Mouse (Mus musculus) hindbrain, embryonic 16.5 days (tissue): ENCODE data around the gene Mast4. TPM values are rescaled to one million over a fixed set of nuclear protein-coding genes. Genes with fewer than 3 reads are reported as not detected.

Experiments used
- ATAC-seq: fragments of 200-750 bp; cut with Nextera tagmentation; 2 replicates; pipeline ENCODE4 v1.8.0; 2017; ENCODE audit warnings: moderate TSS enrichment, moderate library complexity
- H3K27ac ChIP-seq: fragments of 300-500 bp; sonication (generic); 2 replicates; pipeline ENCODE4 v1.5.1; 2014; ENCODE audit warnings: low read depth, mild to moderate bottlenecking, control low read depth, low read length, moderate library complexity
- H3K27me3 ChIP-seq: fragments of 300-500 bp; sonication (generic); replicated peaks from 2 replicates; pipeline ENCODE4 v1.6.1; 2014; ENCODE audit warnings: low read length; ENCODE audit not compliant: control insufficient read depth, insufficient read depth
- H3K36me3 ChIP-seq: fragments of 300-500 bp; sonication (generic); 2 replicates; pipeline ENCODE4 v1.6.1; 2014; ENCODE audit warnings: mild to moderate bottlenecking, low read length, moderate library complexity, mixed read lengths; ENCODE audit not compliant: control insufficient read depth, insufficient read depth
- H3K4me1 ChIP-seq: fragments of 300-500 bp; sonication (generic); 2 replicates; pipeline ENCODE4 v1.6.1; 2014; ENCODE audit warnings: low read depth, low read length; ENCODE audit not compliant: control insufficient read depth, insufficient read depth
- H3K4me2 ChIP-seq: fragments of 300-500 bp; sonication (generic); 2 replicates; pipeline ENCODE4 v1.6.1; 2014; ENCODE audit warnings: mild to moderate bottlenecking, low read length, control low read depth, moderate library complexity
- H3K4me3 ChIP-seq: fragments of 300-500 bp; sonication (generic); 2 replicates; pipeline ENCODE4 v1.5.1; 2014; ENCODE audit warnings: mild to moderate bottlenecking, low read length, control low read depth, moderate library complexity
- H3K9ac ChIP-seq: fragments of 300-500 bp; sonication (generic); 2 replicates; pipeline ENCODE4 v1.6.1; 2014; ENCODE audit warnings: low read depth, mild to moderate bottlenecking, control low read depth, low read length, moderate library complexity
- H3K9me3 ChIP-seq: fragments of 300-500 bp; sonication (generic); 2 replicates; pipeline ENCODE4 v1.6.1; 2014; ENCODE audit warnings: mild to moderate bottlenecking, low read length, moderate library complexity; ENCODE audit not compliant: control insufficient read depth
- WGBS: fragments of 180-500 bp; shearing (Covaris S2); extraction: QIAGEN DNeasy Blood & Tissue Kit; methylation state at CpG from one replicate; pipeline ENCODE4 v1.1.7; 2014; 5-methylcytosine and 5-hydroxymethylcytosine counted together
- polyA plus RNA-seq: library from polyadenylated mRNA; unstranded; fragments of >200 nt; fragmentation: Nextera tagmentation; extraction: Ambion mirVana; gene quantifications from 2 replicates; pipeline ENCODE4 v1.2.1, GENCODE M21; 2015

Gene Mast4
- polyA plus RNA-seq, 1 experiment from 2014 or later = 24.6 TPM

DNA sequence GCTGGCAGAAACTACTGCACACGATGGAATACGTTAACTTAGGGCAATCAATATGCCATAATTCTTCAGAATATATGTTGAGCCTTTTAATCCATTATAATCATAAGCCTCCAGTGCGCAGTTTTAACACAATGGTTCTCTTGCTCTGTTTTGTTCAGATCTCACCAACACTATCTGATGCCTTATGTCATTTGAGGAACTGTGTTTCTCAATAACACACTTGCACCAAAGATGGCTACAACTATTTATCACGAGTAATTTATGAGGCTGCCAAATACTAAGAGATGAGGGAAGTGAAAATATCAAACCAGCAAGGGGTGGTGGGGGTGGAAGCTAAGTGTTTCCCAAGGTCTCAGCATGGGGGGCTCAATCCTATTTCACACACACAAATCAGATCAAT lies 448.1 kb downstream of the Mast4 start:
- H3K4me3 ChIP-seq = no peak overlapping the region
- no peak overlapping the region for H3K27ac ChIP-seq
- no peak overlapping the region for H3K4me2 ChIP-seq
- no peaks in the 10 kb centered on the region for H3K27me3 ChIP-seq
- H3K36me3 ChIP-seq = no peaks in the 10 kb centered on the region
- no peak overlapping the region for H3K9ac ChIP-seq
- H3K4me1 ChIP-seq = no peaks in the 10 kb centered on the region
- WGBS = 81% methylated on average over 4 of the region's 4 CpGs
- H3K9me3 ChIP-seq = no peaks in the 10 kb centered on the region
- no peak for ATAC-seq

DNA sequence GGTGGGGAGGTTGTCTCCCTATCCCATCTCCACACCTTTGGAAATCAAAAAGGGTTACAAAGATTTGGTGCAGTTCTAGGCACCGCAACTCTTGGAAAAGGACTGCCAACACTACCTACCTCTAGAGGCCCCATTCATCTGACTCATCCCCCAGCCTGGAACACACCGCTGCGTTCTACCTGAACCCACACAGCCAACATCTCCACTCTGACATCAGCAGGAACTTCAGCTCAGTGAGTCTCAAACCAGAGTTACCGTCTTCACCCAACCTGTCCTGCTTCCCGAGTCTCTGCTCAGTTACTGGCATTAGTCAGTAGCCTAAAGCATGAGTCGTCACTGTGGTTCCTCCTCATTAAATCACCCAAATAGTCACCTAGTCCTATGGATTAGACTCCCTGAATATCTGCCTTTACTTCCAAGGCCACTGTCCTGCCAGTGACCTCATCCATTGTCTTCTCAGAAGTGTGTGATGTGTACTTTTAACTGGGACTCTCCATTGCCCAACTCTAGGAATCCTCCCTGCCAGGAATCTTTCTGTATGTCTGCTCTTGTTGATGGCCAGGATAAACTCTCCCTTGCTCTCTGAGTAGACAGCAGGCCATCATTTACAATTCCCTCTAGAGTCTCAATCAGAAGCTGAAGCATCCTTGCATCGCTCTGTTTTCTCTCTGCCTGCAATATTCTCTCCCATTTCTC lies 453.8 kb downstream of the Mast4 start:
- Histone ChIP-seq H3K4me2 (no peak overlapping the region), H3K27ac (no peak overlapping the region), H3K27me3 (no peaks in the 10 kb centered on the region), H3K9me3 (no peaks in the 10 kb centered on the region), H3K4me3 (no peak overlapping the region), H3K36me3 (no peaks in the 10 kb centered on the region), H3K4me1 (no peaks in the 10 kb centered on the region; the same call in 1 of the 2 replicates), H3K9ac (no peak overlapping the region)
- no peak for ATAC-seq
- 95% methylated on average over 7 of the region's 7 CpGs for WGBS

DNA sequence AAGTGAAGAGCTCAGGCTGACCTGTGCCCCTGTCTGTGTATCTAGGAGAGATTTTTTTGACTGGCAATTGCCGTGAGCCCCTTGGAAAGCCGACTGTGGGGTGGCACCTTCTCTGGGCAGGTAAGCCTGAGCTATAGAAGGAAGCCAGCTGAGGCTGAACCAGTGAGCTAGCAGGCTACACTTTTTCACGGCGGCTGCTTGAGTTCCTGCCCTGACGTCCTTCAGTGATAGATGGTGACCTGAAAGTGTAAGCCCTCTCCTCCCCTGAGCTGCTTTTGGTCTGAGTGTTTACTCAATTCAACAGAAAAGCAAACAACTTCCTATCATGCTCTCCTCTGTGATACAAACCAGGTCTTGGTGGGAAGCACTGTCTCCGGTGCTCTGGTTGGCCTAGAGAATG lies 455.7 kb downstream of the Mast4 start:
- WGBS = 81% methylated on average over 6 of the region's 6 CpGs
- H3K27me3 ChIP-seq = no peaks in the 10 kb centered on the region
- no peak overlapping the region for H3K9ac ChIP-seq

DNA sequence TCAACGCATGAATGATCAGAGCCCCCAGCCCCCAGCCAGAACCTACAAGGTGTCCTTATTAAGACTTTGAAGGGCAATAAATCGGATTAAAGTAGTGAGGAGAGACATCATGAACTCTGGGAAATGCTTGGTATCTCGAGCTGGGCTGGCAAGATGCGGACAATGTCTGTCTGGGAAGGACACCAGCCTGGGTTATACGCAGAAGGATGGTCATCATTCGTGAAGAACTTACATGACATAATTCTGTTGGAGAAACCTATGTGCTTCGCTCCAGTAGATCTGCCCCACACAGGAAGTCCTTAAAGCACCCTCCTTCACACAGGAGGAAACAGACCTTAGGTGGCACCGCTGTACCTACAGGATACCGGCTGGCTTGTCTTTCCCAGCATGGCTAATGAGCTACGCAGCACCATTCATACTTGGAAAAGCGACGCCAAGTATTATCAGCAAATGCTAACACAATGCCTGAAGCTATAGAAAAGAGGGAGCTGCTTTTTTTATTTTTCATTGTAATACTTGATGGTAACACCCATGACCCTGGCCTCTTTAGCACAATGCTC lies 456.5 kb downstream of the Mast4 start:
- H3K36me3 ChIP-seq = no peaks in the 10 kb centered on the region
- H3K27me3 ChIP-seq = no peaks in the 10 kb centered on the region
- WGBS = 78% methylated on average over 12 of the region's 12 CpGs
- no peak overlapping the region for H3K9ac ChIP-seq
- no peaks in the 10 kb centered on the region for H3K9me3 ChIP-seq
- ATAC-seq = 0 out of 2 replicates have a peak, but pooled peaks have one; percentile 21
- H3K4me3 ChIP-seq = no peak overlapping the region
- peaks cover 4% of the 10 kb centered on the region; the same call in 1 of the 2 replicates for H3K4me1 ChIP-seq
- no peak overlapping the region for H3K4me2 ChIP-seq
- H3K27ac ChIP-seq = no peak overlapping the region

More for the DNA sequence above, 455.7 kb downstream of the Mast4 start:
- Histone ChIP-seq H3K27ac (no peak overlapping the region), H3K9me3 (no peaks in the 10 kb centered on the region), H3K36me3 (no peaks in the 10 kb centered on the region), H3K4me3 (no peak overlapping the region), H3K4me1 (peaks cover 4% of the 10 kb centered on the region; the same call in 1 of the 2 replicates), H3K4me2 (no peak overlapping the region)
- ATAC-seq = no peak

DNA sequence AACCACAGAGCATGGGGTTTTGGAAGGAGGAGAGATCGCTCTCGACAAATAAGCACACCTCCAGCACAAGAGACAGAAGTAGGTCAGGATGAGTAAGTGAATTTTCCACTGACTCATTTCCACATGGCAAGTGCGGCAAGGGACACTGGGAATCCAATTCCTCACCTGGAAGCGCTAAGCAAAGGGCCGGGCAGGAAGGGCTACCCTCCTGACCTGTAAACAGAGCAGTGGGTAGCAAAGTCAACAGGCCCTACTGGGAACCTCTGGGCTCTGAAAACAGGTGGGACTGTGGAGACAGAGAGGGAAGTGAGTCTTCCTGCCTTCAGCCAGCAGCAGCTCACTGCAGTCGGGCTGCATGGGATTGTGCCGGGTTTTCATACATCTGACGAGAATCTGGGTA lies 457.1 kb downstream of the Mast4 start:
- Histone ChIP-seq H3K9ac (no peak overlapping the region), H3K4me2 (no peak overlapping the region), H3K36me3 (no peaks in the 10 kb centered on the region), H3K27ac (no peak overlapping the region), H3K4me1 (peaks cover 4% of the 10 kb centered on the region; the same call in 1 of the 2 replicates), H3K27me3 (no peaks in the 10 kb centered on the region), H3K4me3 (no peak overlapping the region), H3K9me3 (no peaks in the 10 kb centered on the region)
- ATAC-seq = no peak
- 80% methylated on average over 8 of the region's 8 CpGs for WGBS

DNA sequence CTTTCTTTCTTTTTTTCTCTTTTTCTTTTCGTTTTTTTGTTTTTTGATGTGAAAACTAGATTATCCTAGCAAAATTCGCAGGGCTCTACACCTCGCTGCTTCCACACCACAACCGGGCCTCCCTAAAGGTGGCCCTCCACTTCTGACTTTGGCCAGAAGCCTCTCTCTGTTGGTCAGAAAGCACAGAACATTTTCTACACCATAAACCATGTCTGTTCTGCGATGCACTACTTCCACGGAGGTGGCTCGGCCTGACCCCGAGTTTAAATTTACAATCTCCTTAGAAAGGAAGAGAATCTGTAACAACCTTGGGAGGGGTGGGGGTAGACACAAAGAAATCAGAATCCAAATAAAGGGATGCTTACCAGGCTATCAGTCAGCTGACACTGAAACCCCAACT lies 458.8 kb downstream of the Mast4 start:
- Histone ChIP-seq H3K4me1 (peaks cover 4% of the 10 kb centered on the region; the same call in 1 of the 2 replicates), H3K9me3 (no peaks in the 10 kb centered on the region), H3K4me3 (no peak overlapping the region), H3K27me3 (no peaks in the 10 kb centered on the region), H3K4me2 (no peak overlapping the region), H3K27ac (no peak overlapping the region), H3K36me3 (no peaks in the 10 kb centered on the region), H3K9ac (no peak overlapping the region)
- ATAC-seq = no peak
- WGBS = 67% methylated on average over 8 of the region's 8 CpGs

DNA sequence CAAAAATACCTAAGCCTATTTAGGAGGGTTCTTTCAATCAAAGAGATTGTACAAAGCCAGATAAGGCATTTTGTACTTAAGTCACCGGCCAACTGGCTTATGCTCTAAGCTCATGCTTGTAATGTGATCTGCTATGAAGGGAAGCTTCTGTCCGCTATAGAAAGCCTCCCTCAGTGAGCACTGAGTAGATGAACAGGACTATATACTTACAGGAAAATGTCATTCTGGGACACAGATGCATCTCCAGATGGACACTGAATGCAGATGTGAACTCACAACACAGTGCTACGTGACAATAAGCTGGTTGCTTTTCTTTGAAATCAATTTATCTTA lies 459.2 kb downstream of the Mast4 start:
- H3K4me1 ChIP-seq = peaks cover 4% of the 10 kb centered on the region; the same call in 1 of the 2 replicates
- H3K4me3 ChIP-seq = no peak overlapping the region
- H3K4me2 ChIP-seq = no peak overlapping the region
- no peak for ATAC-seq
- H3K27ac ChIP-seq = no peak overlapping the region
- H3K27me3 ChIP-seq = no peaks in the 10 kb centered on the region
- WGBS = 64% methylated on average over 3 of the region's 3 CpGs
- H3K9ac ChIP-seq = no peak overlapping the region
- no peaks in the 10 kb centered on the region for H3K9me3 ChIP-seq
- no peaks in the 10 kb centered on the region for H3K36me3 ChIP-seq

DNA sequence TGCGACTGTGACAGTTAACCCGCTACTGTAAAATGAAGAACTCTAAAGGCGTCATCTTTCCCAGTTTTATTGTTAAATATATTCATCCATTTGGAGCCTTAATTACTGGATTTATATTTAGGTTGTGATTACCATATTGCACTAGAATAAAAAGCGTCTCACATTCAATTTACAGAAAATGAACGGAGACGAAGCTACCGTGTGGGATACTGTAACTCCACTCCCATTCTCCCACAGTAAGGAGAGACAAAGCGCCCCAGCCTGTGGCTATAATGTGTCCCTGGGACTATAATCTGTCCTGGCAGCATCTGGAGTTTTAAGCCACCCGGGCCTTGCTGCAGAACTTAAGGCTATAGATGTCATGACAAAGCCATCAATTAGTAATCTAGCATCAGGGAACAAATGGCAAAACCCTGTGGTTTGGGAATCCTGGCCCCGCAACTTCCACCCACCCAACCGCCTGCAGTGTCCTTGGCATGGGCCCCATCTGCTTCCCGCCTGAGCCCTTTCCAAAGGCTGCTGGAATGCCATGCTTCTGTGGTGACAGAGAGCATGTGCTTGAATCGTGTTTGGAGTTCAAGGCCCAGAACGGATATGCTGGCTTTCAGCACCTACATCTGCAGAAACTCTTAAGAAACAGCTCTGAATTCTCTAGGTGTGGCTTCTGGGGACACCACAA lies 459.7 kb downstream of the Mast4 start:
- 58% methylated on average over 14 of the region's 14 CpGs for WGBS
- Histone ChIP-seq H3K4me2 (no peak overlapping the region), H3K4me1 (peaks cover 4% of the 10 kb centered on the region; the same call in 1 of the 2 replicates), H3K9me3 (no peaks in the 10 kb centered on the region), H3K4me3 (no peak overlapping the region), H3K27me3 (no peaks in the 10 kb centered on the region), H3K36me3 (no peaks in the 10 kb centered on the region), H3K9ac (no peak overlapping the region), H3K27ac (no peak overlapping the region)
- no peak for ATAC-seq

DNA sequence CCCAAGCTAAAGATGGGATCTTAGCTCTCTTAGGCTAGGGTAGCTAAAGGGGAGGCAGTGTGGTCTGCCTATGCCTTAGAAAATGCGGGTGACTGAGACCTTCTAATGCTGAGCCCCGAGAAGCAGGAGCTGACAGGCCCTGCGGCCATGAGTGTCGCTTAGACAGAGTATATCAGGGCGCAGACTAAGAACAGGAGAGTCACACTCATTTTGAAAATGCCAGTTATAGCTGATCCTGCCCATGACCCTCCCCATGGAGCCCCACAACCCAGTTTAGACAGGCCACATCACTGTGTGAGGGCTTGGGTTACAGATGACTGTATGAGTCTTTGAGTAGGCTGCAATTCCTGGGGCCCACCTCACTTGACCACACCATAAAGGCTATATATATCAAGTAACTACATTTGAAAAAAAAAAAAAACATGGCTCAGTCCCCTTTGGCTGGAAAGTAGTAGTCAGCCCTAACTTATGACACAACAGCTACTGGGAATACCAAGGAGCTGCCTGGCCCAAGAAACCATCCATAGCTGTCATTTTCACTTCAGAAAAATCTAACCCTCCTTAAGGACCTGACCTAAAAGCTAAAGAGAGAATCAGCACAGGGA lies 460.8 kb downstream of the Mast4 start:
- Histone ChIP-seq H3K4me1 (peaks cover 4% of the 10 kb centered on the region; the same call in 1 of the 2 replicates), H3K27ac (no peak overlapping the region), H3K4me3 (no peak overlapping the region), H3K9me3 (0 out of 2 replicates have a peak, but pooled peaks cover 1% of the 10 kb centered on the region), H3K27me3 (no peaks in the 10 kb centered on the region), H3K36me3 (no peaks in the 10 kb centered on the region), H3K9ac (no peak overlapping the region), H3K4me2 (no peak overlapping the region)
- 96% methylated on average over 5 of the region's 5 CpGs for WGBS
- no peak for ATAC-seq
